Mouse (Mus musculus): ENCODE measurements at regions not wholly inside any gene's neighbourhood (a gene's known extent, or its start where the extent isn't known, plus 50 kb on each side); places are given as distances from the start of the nearest gene placed in this dataset.
A peak's percentile ranks its signal among the peaks of the same experiment; 100 is the strongest.

DNA sequence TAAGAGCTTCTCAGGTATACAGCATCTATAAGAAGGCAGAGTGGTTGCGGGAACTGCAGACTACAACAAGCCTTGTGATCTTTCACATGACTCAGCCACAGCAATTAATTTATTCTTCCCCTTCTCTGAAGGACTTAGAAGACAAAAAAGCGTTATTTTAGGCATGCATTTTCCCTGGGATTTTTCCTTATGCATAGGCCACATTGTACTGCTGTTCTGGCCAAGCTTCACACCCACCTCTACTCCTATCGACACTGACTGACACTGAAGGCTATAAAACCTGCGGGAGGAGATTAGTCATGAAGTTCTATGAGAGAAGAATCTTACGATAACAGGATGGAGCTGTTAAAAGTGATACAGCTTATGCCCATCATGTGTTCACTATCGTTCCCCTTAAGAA, 441.9 kb downstream of the Tox3 start:
- DNase-seq (ENCODE audit: low spot score) = no peak

DNA sequence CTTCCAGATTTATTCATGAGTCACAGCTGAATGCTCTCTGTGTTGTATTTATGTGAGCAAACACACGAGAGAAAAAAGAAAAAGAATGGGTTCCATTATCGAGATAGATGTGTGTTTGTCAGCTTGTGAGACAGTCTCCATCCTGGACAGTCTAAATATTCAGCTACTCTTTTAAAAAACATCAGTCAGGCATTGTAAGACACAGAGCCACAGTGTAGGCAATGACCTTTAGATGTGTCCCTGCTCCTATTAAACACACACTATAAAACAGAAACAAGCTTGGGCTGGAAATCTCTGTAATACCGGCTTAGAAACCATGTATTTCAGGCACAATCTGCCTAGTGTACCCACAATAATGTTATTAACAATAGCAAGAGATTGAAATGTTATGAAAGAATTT, 442.6 kb downstream of the Tox3 start:
- DNase-seq (ENCODE audit: low spot score) = no peak

GRCm38 (mm10) chr8:89903346-89903745, 444.8 kb downstream of the Tox3 start:
- no peak for DNase-seq (ENCODE audit: low spot score)

GRCm38 (mm10) chr8:89872768-89873167, 475.4 kb downstream of the Tox3 start:
- DNase-seq (ENCODE audit: low spot score) = no peak

DNA sequence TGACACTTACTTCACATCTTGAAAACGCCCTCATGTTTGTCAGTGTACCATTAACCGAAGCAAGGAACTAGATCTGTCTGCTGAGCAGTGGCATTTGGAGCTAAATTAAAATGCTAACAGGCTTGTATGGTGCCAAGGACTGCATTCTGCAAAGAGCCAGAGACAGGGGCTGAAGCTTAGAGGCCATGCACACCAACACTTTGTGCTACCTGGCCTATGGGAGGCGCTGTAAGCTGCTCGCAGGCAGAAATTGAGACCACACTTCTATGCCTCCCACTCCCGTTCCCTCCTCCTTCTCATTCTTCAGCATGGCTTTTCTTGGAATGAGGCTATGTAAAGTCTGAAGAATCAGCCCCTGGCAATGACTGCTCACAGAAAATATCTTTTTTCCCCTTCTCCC, 476.2 kb downstream of the Tox3 start:
- DNase-seq (ENCODE audit: low spot score) = no peak

GRCm38 (mm10) chr8:89859813-89860212, 488.3 kb downstream of the Tox3 start:
- no peak for DNase-seq (ENCODE audit: low spot score)

- no peak for DNase-seq (ENCODE audit: low spot score)
Observed at GRCm38 (mm10) chr8:89858706-89859385, 489.3 kb downstream of the Tox3 start.

GRCm38 (mm10) chr8:89855556-89855955, 492.6 kb downstream of the Tox3 start:
- no peak for DNase-seq (ENCODE audit: low spot score)

- DNase-seq (ENCODE audit: low spot score) = peak; percentile 41
Observed at GRCm38 (mm10) chr8:89850209-89850796, 497.8 kb downstream of the Tox3 start.

- DNase-seq (ENCODE audit: low spot score) = peak; percentile 5
Observed at GRCm38 (mm10) chr8:89849416-89850208, 498.5 kb downstream of the Tox3 start.

- DNase-seq (ENCODE audit: low spot score) = no peak
Observed at GRCm38 (mm10) chr8:89838494-89838893, 509.6 kb downstream of the Tox3 start.

DNA sequence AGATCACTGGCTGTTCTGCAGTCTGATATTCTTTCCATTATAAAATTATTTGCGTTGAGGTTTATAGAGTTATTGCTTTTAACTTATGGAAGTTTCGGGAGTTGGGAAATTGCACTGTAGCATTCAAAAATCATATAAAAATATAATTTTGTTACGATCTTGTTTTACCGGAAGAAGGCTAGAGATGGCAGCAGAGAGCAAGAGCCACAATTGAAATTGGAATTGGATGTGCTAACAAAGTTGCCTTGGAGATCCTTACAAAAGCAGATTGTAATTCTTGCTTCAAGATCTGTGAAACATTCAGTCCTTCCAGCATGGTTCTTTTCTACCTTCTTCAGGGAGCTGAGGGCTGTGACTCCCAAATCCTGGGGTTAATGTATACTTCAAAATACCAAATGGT, 514.4 kb downstream of the Tox3 start:
- no peak for DNase-seq (ENCODE audit: low spot score)

GRCm38 (mm10) chr8:89824586-89824985, 523.6 kb downstream of the Tox3 start:
- no peak for DNase-seq (ENCODE audit: low spot score)

DNA sequence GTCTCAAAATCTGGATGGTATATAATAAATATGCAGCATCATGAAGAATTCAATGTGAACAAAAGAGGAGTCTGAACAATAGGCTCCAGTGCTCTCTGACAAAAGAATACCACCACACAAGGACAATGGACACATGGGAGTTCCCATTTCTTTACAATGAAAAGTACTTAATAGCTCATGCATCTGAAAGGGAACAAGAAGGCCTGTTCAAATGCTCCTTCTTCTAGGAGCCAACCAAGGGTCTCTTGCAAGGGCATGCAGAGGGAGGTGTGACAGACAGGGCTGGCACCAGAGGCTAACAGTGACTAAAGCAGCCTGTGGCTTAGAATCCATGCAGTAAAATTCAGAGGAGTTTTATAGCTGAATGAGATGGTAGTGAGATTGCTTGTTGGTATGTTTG, 524.5 kb downstream of the Tox3 start:
- DNase-seq (ENCODE audit: low spot score) = no peak

- no peak for DNase-seq (ENCODE audit: low spot score)
Observed at GRCm38 (mm10) chr8:89812036-89812711, 536.0 kb downstream of the Tox3 start.

GRCm38 (mm10) chr8:89788296-89788695, 559.8 kb downstream of the Tox3 start:
- no peak for DNase-seq (ENCODE audit: low spot score)

DNA sequence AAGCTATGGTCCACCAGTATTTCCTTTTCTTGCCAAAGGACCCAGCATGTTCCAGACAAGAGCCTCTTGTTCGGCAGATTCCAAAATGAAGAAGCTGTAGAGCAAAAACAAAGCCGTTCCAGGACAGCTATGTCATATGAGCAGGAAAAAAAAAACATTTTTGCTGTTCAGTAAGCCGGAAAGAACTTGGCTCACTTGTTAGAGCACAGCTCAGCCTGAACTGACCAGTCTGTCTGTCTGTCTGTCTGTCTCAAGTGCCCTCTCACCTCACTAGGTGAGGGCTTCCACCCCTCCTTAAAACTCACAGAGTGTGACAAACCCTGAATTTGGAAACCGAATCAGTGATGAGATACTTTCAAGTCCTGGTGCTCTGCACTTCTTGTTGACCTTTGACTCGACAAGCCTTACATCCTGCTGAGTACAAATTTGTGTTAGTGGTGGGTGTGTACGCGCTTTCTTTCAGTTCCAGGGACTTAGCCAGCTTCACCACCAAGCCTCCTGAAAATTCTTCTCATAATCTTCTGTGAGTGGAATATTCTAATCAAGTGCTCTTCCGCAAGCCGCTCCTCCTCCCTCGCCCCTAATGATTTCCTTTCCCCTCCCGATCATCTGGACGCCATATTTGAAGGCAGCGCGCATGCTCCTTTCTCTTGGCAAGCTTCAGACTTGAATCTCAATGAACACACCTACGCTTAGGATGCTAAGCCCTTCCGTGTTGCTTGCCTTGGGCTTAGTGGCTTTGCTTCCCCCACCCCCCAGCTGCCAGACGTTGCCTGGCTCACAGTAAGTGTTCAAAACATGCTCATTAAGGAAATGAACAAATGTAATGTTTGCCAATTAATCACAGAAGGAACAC, 560.9 kb downstream of the Tox3 start:
- no peak for DNase-seq (ENCODE audit: low spot score)

- DNase-seq (ENCODE audit: low spot score) = peak; percentile 55
Observed at GRCm38 (mm10) chr8:89785011-89785410, 563.1 kb downstream of the Tox3 start.

- DNase-seq (ENCODE audit: low spot score) = no peak
Observed at GRCm38 (mm10) chr8:89783311-89783710, 564.8 kb downstream of the Tox3 start.

GRCm38 (mm10) chr8:89766387-89766786, 581.8 kb downstream of the Tox3 start:
- DNase-seq (ENCODE audit: low spot score) = no peak

DNA sequence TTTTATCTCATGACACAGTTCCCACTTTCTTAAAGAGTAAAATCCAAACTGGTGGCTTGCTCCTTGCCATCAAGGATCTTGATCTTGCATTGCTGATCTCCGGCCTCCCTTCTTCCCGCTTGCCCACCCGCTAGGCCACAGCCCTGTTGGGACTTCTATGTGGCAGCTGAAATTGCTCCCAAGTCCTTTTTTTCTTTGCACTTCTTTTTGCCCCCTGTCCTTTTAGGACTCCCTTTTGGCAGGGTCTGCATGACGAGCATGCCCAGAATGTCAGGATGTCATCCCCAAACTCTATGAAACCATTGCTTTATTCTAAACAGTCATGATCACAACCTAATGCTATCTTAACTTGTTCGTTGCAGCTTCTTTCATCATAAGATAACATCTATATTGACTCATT, 588.6 kb downstream of the Tox3 start:
- no peak for DNase-seq (ENCODE audit: low spot score)
